Mouse (Mus musculus) ES-Bruce4 (cell line): ENCODE results near the gene Cerk.

ENCODE experiments used
- CTCF ChIP-seq: IDR thresholded peaks from one replicate; pipeline ENCODE4 v1.8.1; 2011; ENCODE audit warnings: low read depth, low read length
- EP300 ChIP-seq: IDR thresholded peaks from 2 replicates; pipeline ENCODE4 v1.6.1; 2011; ENCODE audit warnings: low read depth, low read length; ENCODE audit not compliant: insufficient read depth
- POLR2A ChIP-seq: IDR thresholded peaks from one replicate; pipeline ENCODE4 v1.8.1; 2011; ENCODE audit warnings: low read length; ENCODE audit not compliant: insufficient read depth

DNA sequence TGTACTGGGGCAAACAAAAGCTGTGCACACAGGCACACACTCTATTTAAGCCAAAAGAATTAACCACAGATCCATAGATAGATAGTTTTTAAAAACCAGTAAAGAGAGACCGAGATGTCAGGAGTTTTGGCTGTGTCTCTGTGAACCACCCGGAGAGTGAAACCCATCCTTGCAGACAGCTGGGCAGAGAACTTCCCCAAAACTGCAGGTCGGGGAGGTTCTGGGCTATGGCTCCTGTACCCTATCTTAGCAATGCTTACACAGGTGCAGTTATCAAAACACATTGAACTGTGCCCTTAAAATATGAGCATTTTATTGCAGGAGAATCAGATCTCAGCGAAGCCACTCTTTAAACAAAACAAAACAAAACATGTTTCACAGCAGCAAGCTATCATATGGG is 5.5 kb downstream of the Cerk start:
- TF ChIP-seq CTCF (no peak), POLR2A (no peak), EP300 (no peak)
